Mouse (Mus musculus): ENCODE results near the gene Tbc1d5.

- TF ChIP-seq POLR2A (IDR thresholded peaks at IDR 0.05; ENCODE audit: control insufficient read depth, extremely low read depth, insufficient read depth, low read length, poor library complexity) = no peak
- TF ChIP-seq CTCF (IDR thresholded peaks at IDR 0.05; ENCODE audit: borderline replicate concordance, control insufficient read depth, extremely low read depth, insufficient read depth, low read length, poor library complexity) = no peak
Measured at GRCm38 (mm10) chr17:50906630-50907029, 272.5 kb downstream of the Tbc1d5 start.

All from thymus, adult 2 months (tissue).